Mouse (Mus musculus) thymus, adult 2 months (tissue): ENCODE results near the gene Kcnj12.

ENCODE experiments used
- CTCF ChIP-seq: fragments of 200-500 bp; IDR thresholded peaks from 2 replicates; pipeline ENCODE4 v1.5.1; 2012; ENCODE audit warnings: mild to moderate bottlenecking, control low read depth, low read length, moderate library complexity, borderline replicate concordance; ENCODE audit not compliant: control insufficient read depth, poor library complexity, insufficient read depth; ENCODE audit errors: extremely low read depth
- POLR2A ChIP-seq: fragments of 200-500 bp; IDR thresholded peaks from 2 replicates; pipeline ENCODE4 v1.6.1; 2012; ENCODE audit warnings: mild to moderate bottlenecking, low read length, control low read depth, moderate library complexity; ENCODE audit not compliant: control insufficient read depth, poor library complexity, insufficient read depth; ENCODE audit errors: extremely low read depth

DNA sequence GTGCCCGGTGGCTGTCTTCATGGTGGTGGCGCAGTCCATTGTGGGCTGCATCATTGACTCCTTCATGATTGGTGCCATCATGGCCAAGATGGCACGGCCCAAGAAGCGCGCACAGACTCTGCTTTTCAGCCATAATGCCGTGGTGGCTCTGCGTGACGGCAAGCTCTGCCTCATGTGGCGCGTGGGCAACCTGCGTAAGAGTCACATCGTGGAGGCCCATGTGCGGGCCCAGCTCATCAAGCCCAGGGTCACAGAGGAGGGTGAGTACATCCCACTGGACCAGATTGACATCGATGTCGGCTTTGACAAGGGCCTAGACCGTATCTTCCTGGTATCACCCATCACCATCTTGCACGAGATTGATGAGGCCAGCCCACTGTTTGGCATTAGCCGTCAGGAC, 47.3 kb downstream of the Kcnj12 start:
- no peak for TF ChIP-seq CTCF
- TF ChIP-seq POLR2A, result no peak
